Mouse (Mus musculus): Measurements from ENCODE around the gene Nr3c2.

GRCm38 (mm10) chr8:77009425-77009824, 110.2 kb downstream of the Nr3c2 start:
- TF ChIP-seq CTCF (conservative IDR thresholded peaks at IDR 0.05; ENCODE audit: insufficient read depth, insufficient read length, low read depth, low read length) (no peak), POLR2A (IDR thresholded peaks at IDR 0.05; ENCODE audit: low read depth, low read length) (no peak)

Data from kidney, adult 2 months (tissue).